Mouse (Mus musculus): ENCODE results near the gene Gm10277. TPM values are rescaled to one million over a fixed set of nuclear protein-coding genes. Genes with fewer than 3 reads are reported as not detected.
"Not testable (repeated sequence)": the region's sequence is repeated elsewhere in the genome, so short reads cannot be mapped to it uniquely, and the experiment has no call there.

Gm10277 gene
- total RNA-seq, 1 experiment from 2014 or later: not detected

DNA sequence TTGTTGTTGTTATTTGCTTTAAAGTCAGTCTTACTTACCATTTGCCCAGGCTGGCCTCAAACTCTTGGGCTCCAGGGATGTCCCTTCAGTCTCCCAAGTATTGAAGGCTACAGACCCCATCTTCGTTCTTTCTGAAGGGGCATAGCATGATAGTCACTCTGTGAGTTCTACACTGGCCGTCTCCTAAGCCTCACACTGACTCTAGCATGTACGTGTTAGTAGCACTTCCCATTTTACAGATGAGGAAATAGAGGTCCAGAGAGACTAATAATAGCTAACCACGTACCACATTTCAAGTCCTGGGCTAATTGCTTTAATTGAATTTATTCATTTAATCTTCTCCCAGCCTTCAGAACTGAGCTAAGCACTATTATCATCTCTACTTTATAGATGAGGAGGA lies 27.5 kb downstream of the Gm10277 start:
- no peak for ATAC-seq (replicated peaks in 1 of 2; ENCODE audit: insufficient read depth in 1 of 2, low FRiP score in 2 of 2, low TSS enrichment in 1 of 2, low read depth in 1 of 2, poor library complexity in 2 of 2, severe bottlenecking in 2 of 2)

DNA sequence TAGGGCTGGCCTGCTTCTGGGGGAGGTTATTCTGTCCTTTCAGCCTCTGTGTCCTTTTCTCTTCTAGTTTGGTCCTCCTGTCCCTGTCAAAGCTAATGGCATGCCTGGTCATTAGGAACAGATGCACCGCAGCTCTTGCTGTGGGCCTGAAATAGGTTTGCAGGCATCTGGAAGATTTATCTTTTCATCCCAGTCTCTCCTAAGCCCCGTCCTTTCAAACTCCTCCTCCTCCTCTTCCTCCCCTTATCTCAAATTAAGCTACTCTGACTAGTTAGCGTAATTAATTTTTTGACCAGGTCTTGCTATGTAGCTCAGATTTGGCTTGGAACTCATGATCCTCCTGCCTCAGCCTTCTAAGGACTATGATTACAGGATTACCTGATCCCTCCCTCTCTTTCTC lies 34.1 kb downstream of the Gm10277 start:
- ATAC-seq (replicated peaks in 1 of 2; ENCODE audit: insufficient read depth in 1 of 2, low FRiP score in 2 of 2, low TSS enrichment in 1 of 2, low read depth in 1 of 2, poor library complexity in 2 of 2, severe bottlenecking in 2 of 2): no peak

DNA sequence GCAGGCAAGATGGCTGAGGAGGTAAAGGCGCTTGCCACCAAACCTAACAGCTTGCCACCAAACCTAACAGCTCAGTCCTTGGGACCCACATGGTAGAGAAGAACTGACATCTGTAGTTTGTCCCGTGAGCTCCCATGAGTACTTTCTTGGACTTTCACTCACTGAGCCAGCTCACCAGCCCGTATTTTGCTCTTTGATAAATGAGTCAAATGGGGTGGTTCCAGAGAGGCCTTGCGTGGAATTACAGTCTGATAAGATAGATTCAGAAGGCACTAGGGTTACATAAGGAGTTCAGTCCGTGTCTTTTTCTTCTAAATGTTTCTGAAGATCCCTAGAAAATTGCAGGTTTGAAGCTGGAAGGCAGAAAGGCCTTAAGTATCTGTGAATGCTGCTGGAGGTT lies 35.0 kb downstream of the Gm10277 start:
- no peak for ATAC-seq (replicated peaks in 1 of 2; ENCODE audit: insufficient read depth in 1 of 2, low FRiP score in 2 of 2, low TSS enrichment in 1 of 2, low read depth in 1 of 2, poor library complexity in 2 of 2, severe bottlenecking in 2 of 2)

- no peak for ATAC-seq (replicated peaks in 1 of 2; ENCODE audit: insufficient read depth in 1 of 2, low FRiP score in 2 of 2, low TSS enrichment in 1 of 2, low read depth in 1 of 2, poor library complexity in 2 of 2, severe bottlenecking in 2 of 2)
Observed at GRCm38 (mm10) chr11:77748996-77749395, 38.6 kb downstream of the Gm10277 start.

DNA sequence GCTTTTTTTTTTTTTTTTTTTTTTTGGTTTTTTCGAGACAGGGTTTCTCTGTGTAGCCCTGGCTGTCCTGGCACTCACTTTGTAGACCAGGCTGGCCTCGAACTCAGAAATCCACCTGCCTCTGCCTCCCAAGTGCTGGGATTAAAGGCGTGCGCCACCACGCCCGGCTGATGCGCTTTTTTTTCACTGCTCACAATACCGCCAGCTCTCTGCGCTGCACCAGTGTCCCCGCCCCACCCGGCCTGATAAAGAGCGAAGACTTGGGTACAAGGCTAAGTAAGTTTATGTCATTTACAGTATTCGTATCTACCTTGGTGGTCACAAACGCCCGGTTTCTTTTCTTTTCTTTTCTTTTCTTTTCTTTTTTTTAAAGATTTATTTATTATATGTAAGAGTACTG lies 40.4 kb downstream of the Gm10277 start:
- not testable (repeated sequence) for ATAC-seq (replicated peaks in 1 of 2; ENCODE audit: insufficient read depth in 1 of 2, low FRiP score in 2 of 2, low TSS enrichment in 1 of 2, low read depth in 1 of 2, poor library complexity in 2 of 2, severe bottlenecking in 2 of 2)

- ATAC-seq (replicated peaks in 1 of 2; ENCODE audit: insufficient read depth in 1 of 2, low FRiP score in 2 of 2, low TSS enrichment in 1 of 2, low read depth in 1 of 2, poor library complexity in 2 of 2, severe bottlenecking in 2 of 2): no peak
Observed at GRCm38 (mm10) chr11:77746652-77747051, 40.9 kb downstream of the Gm10277 start.

DNA sequence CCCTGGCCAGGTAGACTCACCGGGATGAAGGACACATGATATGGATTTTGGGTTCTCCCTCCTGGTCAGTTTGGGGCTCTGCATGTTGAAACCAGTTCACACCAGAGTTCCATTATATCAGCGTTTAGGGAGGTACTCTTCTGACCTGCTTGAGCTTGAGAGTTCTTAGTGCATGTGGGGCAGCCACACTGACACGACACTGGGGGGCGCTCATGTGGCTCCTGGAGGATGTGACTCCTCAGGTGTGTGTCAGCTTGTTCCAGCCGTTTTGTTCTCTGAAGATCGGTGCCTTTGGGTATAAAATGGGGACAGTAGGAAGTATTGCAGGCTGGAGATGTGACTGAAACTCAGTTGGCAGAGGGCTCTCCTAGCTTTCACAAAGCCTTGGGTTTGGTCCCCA lies 43.6 kb downstream of the Gm10277 start:
- ATAC-seq (replicated peaks in 1 of 2; ENCODE audit: insufficient read depth in 1 of 2, low FRiP score in 2 of 2, low TSS enrichment in 1 of 2, low read depth in 1 of 2, poor library complexity in 2 of 2, severe bottlenecking in 2 of 2): peak in 1 of 2 experiments; percentile 60; a peak in 2 of 4 replicates

DNA sequence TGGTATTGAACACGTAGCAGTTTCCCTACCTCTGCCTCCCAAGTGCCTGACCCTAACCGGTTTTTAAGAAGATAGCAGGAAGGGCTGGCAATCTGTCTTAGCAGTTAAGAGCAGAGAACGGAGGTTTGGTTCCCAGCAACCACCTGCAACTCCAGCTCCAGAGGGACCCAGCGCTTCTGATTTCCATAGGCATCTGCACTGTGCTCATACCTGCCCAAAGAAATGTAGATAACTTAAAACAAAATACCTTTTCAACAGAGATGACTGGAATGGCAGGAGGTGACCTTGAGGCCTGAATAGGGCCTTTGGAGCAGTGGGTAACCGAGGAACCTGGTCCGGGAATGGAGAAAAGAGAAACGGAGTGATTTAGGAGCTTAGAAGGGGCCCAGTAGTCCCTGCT lies 49.0 kb downstream of the Gm10277 start:
- ATAC-seq (replicated peaks in 1 of 2; ENCODE audit: insufficient read depth in 1 of 2, low FRiP score in 2 of 2, low TSS enrichment in 1 of 2, low read depth in 1 of 2, poor library complexity in 2 of 2, severe bottlenecking in 2 of 2): no peak

- peak in 1 of 2 experiments; percentile 60; a peak in 1 of 4 replicates for ATAC-seq (replicated peaks in 1 of 2; ENCODE audit: insufficient read depth in 1 of 2, low FRiP score in 2 of 2, low TSS enrichment in 1 of 2, low read depth in 1 of 2, poor library complexity in 2 of 2, severe bottlenecking in 2 of 2)
Observed at GRCm38 (mm10) chr11:77737289-77737688, 50.3 kb downstream of the Gm10277 start.

Other genes with a start within 250 kb of the Gm10277 start
- gene Taok1, start 179.9 kb downstream of the Gm10277 start, total RNA-seq (2017): 56.6 and 65.5 TPM in 2 replicates
- 104 and 109 TPM in 2 replicates for gene Nufip2, start 101.6 kb downstream of the Gm10277 start, total RNA-seq (2017)
- not detected in 2 replicates for gene Cryba1, start 62.5 kb downstream of the Gm10277 start, total RNA-seq (2017)
- gene Myo18a, start 24.5 kb downstream of the Gm10277 start, total RNA-seq (2017): 97.7 and 133 TPM in 2 replicates
- gene Pipox, start 106.3 kb upstream of the Gm10277 start, total RNA-seq (2017): 0.38 TPM in 1 of 2 replicates, not detected in the other
- not detected in 2 replicates for gene Sez6, start 143.1 kb upstream of the Gm10277 start, total RNA-seq (2017)
- gene Phf12, start 195.0 kb upstream of the Gm10277 start, total RNA-seq (2017): 24.6 and 42.8 TPM in 2 replicates
- gene Dhrs13, start 244.5 kb upstream of the Gm10277 start, total RNA-seq (2017): 7.1 and 12.3 TPM in 2 replicates